Mouse (Mus musculus): Measurements from ENCODE around the gene Gspt1.
"Not testable (repeated sequence)": the region's sequence is repeated elsewhere in the genome, so short reads cannot be mapped to it uniquely, and the experiment has no call there.

The Gspt1 gene
- long read RNA-seq, experiment 1, transcript Gspt1-205 (15 exons, 3,716 nt) = major isoform, 14 of 57 reads
- long read RNA-seq, experiment 1, transcript Gspt1-201 (15 exons, 2,898 nt) = minor isoform, 12 of 57 reads
- long read RNA-seq, experiment 1, partial matches to known transcripts = 25 of 57 reads
- long read RNA-seq, experiment 1, other reads (novel, unspliced or antisense) = 4 of 57 reads
- long read RNA-seq, experiment 2, transcript Gspt1-201 (15 exons, 2,898 nt) = major isoform, 13 of 53 reads
- long read RNA-seq, experiment 2, transcript Gspt1-205 (15 exons, 3,716 nt) = minor isoform, 9 of 53 reads
- long read RNA-seq, experiment 2, partial matches to known transcripts = 26 of 53 reads
- long read RNA-seq, experiment 2, other reads (novel, unspliced or antisense) = 3 of 53 reads

- intact Hi-C loops (cut with DNase I) = no loop called here
Observed at GRCm38 (mm10) chr16:11253898-11254722, at the start of gene Gspt1. TSS of gene Gspt1 (minus strand) at chr16:11254325.

DNA sequence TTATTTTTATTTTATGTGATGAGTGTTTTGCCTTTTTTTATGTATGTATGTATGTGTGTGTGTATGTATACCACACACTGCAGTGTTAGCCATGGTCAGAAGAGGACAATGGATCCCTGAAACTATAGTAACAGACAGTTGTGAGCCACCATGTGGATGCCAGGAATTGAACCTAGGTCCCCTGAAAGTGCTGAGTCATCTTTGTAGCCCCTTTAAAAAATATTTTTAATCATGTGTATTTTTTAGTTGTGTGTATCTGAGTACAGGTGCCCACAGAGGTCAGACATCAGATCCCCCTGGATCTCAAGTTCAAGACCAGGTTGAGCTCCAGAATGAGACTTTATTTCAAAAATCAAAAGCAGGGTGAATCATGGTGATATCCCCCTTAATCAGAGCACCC, 49.6 kb upstream of the Gspt1 start:
- intact Hi-C loops (cut with DNase I) = no loop called here

- intact Hi-C loops (cut with DNase I) = loop anchor here (10.0 kb wide), 2 partner anchors 93 to 423 kb away; partner anchors contain the start of gene Rsl1d1
Observed at GRCm38 (mm10) chr16:11297700-11298099, 43.6 kb upstream of the Gspt1 start.

DNA sequence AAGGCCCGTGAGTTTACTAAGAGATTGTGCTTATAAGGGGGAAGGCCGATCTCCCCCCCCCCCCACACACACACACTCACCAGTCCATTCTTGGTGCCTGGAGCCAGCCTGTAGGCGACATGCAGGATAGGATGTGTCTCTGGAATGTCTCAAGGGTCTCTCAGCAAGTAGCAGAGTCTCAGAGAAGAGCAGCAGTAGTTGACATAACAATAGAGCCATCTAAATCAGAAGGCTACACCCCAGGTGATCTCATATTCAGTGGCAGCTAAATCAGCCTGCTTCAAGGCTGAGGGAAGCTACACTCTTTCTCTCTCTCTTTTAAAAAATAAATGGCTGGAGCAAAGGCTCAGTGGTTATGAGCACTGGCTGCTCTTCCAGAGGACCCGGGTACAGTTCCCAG, 41.5 kb upstream of the Gspt1 start:
- intact Hi-C loops (cut with DNase I) = loop anchor here (10.0 kb wide), 2 partner anchors 91 to 421 kb away; partner anchors contain the start of gene Rsl1d1

- intact Hi-C loops (cut with DNase I) = not testable (repeated sequence)
Observed at GRCm38 (mm10) chr16:11288873-11289272, 34.7 kb upstream of the Gspt1 start.

GRCm38 (mm10) chr16:11285949-11286348, 31.8 kb upstream of the Gspt1 start:
- intact Hi-C loops (cut with DNase I) = no loop called here

GRCm38 (mm10) chr16:11284881-11285280, 30.8 kb upstream of the Gspt1 start:
- intact Hi-C loops (cut with DNase I) = no loop called here

DNA sequence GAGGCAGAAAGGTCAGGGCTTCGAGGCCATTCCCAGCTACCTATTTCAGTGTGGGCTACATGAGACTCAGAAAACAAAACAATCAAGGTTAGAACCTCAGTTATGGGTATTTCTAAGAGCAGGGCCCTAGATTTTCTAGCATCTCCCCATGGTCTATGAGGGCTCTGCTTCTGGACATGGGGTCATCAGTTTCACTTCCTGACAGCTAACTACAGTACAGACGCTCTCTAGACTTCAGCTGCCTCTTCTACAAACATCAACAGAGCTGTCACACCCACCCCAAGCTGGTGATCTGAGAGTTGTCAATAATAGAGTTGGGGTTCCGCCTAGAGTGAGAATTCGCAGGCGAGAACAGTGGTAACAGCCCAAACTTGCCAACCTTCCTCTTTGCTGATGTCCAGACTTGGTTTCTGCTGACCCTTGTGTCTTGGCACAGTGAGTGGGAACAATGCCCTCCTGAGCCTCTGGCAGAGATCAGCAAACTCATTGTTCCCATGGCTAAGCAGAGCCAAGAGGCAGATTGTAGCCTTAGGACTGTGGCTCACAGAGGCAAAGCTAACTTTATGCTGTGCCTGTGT, 28.6 kb upstream of the Gspt1 start:
- intact Hi-C loops (cut with DNase I) = no loop called here

DNA sequence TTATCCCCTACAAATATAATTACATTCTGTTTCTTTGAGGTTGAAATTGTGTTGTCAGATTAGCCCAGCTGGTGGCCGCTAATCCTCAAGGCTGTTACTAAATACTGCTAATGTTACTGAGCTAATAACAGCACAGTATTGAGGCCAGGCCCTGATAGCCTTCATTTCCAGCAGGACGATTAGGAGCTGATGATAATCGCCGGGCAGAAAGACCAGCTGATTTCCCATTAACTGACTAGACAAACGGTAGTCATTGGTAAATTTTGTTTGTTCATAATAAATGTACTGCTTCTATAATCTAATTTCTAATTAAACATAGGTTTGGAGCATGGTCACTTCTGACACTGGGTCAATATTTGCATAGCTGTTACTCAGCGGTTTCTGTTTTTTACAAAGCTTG, 24.7 kb upstream of the Gspt1 start:
- intact Hi-C loops (cut with DNase I) = no loop called here

GRCm38 (mm10) chr16:11276888-11277287, 22.8 kb upstream of the Gspt1 start:
- intact Hi-C loops (cut with DNase I) = no loop called here

GRCm38 (mm10) chr16:11271073-11271472, 16.9 kb upstream of the Gspt1 start:
- intact Hi-C loops (cut with DNase I) = no loop called here

- intact Hi-C loops (cut with DNase I) = no loop called here
Observed at GRCm38 (mm10) chr16:11270642-11271041, 16.5 kb upstream of the Gspt1 start.

GRCm38 (mm10) chr16:11269808-11270207, 15.7 kb upstream of the Gspt1 start:
- intact Hi-C loops (cut with DNase I) = no loop called here

GRCm38 (mm10) chr16:11266556-11266955, 12.4 kb upstream of the Gspt1 start:
- intact Hi-C loops (cut with DNase I) = no loop called here

DNA sequence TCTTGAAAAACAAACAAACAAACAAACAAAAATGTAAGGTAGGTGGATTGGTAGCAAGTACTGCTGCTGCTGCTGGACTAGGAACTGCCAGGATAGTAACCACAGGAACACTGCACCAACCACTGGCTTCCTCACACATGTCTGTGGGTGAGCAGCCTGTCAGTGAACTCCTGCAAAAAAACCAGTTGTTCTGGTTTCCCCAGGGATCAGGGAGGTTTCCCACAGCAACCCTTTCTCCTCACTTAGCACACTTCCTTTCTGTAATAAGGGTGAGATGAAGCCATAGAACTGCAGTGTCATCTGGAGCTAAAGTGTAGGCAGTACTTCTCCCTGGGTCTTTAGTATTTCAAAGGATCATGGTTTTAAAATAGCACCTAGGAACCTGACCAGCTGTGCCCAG, 9.1 kb upstream of the Gspt1 start:
- intact Hi-C loops (cut with DNase I) = no loop called here

DNA sequence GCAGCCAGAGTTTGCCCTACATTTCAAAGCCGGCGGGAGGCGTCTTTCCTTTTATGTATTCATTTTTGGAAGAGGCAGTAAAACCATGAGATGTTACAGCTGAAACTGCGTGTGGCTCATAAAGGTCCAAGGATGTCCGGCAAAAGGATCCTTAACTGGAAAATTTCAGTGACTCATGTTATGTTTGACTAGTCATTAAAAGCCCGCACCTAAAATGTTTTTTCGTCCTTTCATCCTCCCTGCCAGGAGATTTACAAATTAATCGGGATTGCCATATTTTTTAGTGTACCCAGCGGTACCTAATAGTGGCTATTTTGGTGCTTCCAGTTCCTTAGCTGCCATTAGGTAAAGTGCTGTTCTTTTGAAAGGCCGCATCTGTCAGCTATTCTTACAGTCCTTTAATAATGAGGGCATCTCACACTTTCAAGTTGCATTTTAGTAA, 619 bp upstream of the Gspt1 start:
- intact Hi-C loops (cut with DNase I) = no loop called here

GRCm38 (mm10) chr16:11253065-11253831, 877 bp downstream of the Gspt1 start:
- intact Hi-C loops (cut with DNase I) = no loop called here

- intact Hi-C loops (cut with DNase I) = no loop called here
Observed at GRCm38 (mm10) chr16:11247791-11248190, 6.3 kb downstream of the Gspt1 start.

DNA sequence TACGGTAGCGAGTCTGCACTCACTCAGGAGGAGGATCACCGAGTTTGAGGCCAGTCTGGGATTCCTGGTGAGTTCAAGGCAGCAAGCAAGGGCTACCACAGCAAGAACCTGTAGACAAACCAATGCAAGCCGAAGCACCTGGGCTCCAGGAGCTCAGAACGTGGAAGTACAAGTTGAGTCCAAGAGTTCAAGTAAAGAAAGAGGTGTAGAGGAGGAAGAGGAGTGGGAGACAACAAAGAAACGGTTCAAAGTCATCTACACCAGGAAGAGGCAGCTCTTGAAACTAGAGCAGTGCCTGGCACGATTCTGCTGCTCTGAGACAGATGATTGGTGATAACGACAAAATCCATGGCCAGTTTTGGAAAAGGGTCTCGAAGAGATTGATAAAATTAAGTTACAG, 8.4 kb downstream of the Gspt1 start:
- intact Hi-C loops (cut with DNase I) = no loop called here

GRCm38 (mm10) chr16:11242401-11242800, 11.7 kb downstream of the Gspt1 start:
- intact Hi-C loops (cut with DNase I) = no loop called here

DNA sequence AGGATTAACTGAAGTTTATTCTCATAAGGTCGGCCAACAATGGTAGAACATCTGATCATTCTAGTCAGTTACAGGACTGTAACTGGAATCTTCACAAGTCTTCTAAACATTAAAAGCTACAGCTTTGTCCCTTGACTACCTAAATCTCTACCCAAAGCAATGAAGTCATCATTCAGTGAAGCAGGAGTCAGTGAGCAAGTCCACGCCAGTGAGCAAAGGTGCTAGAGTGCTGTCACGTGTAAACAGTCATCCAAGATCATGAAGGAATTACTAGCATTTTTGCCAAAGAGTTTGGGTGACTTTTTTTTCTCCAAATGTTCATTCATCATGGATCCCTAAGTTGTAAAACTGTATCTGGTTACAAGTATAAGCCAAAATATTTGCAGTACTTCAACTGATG, 36.3 kb downstream of the Gspt1 start:
- intact Hi-C loops (cut with DNase I) = no loop called here
